Mouse (Mus musculus): ENCODE measurements around the gene Hmgb1. TPM values are rescaled to one million over a fixed set of nuclear protein-coding genes. Genes with fewer than 3 reads are reported as not detected.

Gene Hmgb1
- total RNA-seq, 2 experiments from 2014 or later: 233 to 278 TPM

GRCm38 (mm10) chr5:149109220-149109619 is 75.1 kb downstream of the Hmgb1 start:
- no peak for DNase-seq (ENCODE audit: low spot score in 2 of 2)

DNA sequence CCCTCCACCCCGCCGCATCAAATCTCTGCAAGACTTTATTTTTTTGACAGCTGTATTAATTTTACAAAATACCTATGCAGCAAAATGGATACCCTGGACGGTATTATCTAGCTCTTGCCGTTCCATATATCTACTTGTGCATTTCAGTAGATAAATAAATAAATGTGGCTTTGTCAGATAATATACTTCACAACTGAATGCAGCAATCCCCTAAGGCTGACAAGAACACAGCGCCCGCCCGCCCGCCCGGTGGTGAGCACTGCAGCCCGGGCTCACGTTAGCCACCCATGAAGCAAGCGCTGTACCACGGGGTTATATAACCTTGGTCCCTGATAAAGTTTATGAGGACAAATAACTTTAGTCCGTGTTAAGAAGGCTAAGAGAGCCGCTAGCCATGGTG is 76.1 kb downstream of the Hmgb1 start:
- no peak for DNase-seq (ENCODE audit: low spot score in 2 of 2)

DNA sequence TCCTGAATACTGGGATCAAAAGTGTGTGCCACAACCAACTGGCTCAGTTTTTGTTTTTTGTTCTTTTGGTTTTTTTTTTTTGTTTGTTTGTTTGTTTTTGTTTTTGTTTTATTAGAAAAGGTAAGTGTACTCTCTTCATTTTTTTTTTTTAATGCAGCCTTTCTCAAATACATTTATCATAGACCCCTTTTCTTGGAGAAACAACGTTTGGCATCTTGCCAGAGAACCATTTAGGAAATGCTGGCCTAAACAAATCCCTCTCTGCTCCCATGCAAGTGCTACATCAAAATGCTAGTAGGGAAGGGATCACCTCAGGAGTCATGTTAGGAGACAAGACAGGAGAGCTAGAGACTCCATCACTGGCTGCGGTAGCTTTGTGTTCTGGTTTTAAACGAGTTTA is 76.7 kb downstream of the Hmgb1 start:
- no peak for DNase-seq (ENCODE audit: low spot score in 2 of 2)

GRCm38 (mm10) chr5:149104096-149104725 is 80.1 kb downstream of the Hmgb1 start:
- DNase-seq (ENCODE audit: low spot score in 2 of 2): no peak

DNA sequence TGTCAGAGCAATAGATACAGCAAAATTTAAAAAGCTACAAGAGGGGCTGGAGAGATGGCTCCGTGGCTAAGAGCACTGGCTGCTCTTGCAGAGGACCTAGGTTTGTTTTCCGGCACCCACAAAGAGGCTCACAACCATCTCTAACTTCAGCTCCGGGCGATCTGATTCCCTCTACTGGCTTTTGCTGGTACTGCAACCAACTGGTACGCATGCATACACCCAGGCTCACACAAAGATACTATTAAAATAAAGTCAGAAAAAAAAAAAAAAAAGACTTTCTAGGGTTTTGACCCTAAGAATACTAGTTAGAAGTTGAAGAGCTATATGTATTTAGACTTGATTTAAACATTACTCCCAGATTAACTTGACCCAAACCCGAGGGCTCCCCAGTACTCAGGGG is 82.4 kb downstream of the Hmgb1 start:
- no peak for DNase-seq (ENCODE audit: low spot score in 2 of 2)

DNA sequence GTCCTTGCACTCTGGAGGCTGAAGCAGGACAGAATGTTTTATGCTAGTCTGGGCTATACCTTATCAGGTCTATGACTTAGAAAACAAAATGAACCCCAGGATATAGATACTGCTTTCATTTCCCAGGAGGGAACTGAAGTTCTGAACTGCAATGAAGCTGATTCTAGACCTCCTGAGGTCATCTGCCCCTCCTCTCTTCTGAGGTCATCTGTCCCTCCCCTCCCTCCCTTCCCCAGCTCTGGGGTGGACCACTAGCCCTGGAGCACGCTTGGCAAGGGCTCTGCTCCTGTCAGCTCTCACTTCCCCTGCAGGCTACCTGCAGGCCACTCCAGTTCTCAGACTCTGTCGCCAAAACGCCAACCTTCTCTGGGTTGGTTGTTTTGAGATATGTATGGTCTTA is 84.2 kb downstream of the Hmgb1 start:
- no peak for DNase-seq (ENCODE audit: low spot score in 2 of 2)

DNA sequence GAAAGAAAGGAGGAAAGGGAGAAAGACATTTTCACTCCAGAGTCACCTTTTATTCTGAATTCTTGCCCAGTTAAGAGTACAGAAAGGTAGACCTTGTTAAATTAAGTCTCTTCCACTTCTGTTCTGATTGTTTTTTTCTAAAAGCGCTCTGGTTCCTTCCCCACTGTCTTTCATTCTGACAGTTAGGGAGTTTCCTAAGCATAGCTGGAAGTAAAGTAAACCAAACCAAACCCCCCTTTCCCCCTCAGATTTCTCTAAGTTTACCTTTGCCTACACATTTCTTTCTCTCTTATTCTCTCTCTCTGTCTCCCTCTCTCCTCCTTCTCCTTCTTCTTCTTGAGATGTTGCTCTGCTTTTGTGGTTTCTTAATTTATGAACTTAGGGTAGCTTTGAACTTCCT is 85.3 kb downstream of the Hmgb1 start:
- no peak for DNase-seq (ENCODE audit: low spot score in 2 of 2)

DNA sequence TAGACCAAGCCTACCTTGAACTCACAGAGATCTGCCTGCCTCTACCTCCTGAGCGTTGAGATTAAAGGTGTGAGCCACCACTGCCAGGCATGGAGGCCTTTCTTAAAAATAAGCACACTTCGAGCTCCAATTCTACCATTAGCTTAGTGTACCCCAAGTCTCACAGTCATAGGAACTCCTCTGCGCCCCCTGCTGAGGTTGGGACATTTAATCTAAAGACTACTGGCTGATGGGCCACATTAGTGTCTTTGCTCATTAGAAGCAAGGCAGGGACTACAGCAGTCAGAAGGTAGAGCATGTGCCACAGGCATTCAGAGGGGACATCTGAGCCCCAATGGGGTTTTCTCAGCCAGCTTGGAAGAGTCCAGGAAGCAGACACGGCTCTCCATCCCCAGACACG is 86.4 kb downstream of the Hmgb1 start:
- no peak for DNase-seq (ENCODE audit: low spot score in 2 of 2)

DNA sequence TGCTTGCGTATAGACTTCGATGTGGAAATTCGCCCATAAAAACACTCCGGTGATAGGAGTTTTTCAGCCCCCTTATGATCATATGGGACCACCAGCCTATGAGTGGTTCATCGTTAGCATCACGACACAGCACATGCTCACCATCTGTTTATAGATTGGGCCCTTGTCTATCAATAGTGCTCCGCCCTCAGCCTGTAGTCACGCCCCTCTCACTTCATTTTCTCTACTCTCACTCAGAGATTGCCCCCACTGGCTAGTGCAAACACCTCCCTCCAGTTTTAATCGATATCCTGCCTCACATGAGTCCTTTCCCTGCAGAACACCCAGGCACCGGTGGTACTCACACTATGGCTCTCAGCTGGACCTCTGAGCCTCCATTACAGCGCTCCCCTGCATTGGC is 88.0 kb downstream of the Hmgb1 start:
- no peak for DNase-seq (ENCODE audit: low spot score in 2 of 2)

DNA sequence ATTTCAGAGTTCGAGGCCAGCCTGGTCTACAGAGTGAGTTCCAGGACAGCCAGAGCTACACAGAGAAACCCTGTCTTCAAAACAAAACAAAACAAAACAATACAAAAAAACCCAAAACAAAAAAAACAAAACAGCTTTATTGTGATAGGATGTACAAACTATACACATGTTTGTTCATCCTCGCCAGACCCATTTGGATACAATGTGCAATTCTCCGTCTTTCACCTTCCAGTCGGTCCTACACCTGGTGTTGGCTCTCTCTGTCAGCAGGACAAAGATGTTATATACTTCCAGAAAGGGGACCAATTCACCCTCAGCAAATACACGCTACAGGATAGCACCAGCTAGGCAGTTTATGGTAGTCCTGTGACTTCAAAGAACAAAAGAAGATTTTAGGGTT is 91.4 kb downstream of the Hmgb1 start:
- DNase-seq (ENCODE audit: low spot score in 2 of 2): no peak

- no peak for DNase-seq (ENCODE audit: low spot score in 2 of 2)
Observed at GRCm38 (mm10) chr5:149092526-149092925, 91.8 kb downstream of the Hmgb1 start.

GRCm38 (mm10) chr5:149091256-149091655 is 93.0 kb downstream of the Hmgb1 start:
- DNase-seq (ENCODE audit: low spot score in 2 of 2): no peak

GRCm38 (mm10) chr5:149089860-149090259 is 94.4 kb downstream of the Hmgb1 start:
- no peak for DNase-seq (ENCODE audit: low spot score in 2 of 2)

GRCm38 (mm10) chr5:149089456-149089855 is 94.8 kb downstream of the Hmgb1 start:
- no peak for DNase-seq (ENCODE audit: low spot score in 2 of 2)

DNA sequence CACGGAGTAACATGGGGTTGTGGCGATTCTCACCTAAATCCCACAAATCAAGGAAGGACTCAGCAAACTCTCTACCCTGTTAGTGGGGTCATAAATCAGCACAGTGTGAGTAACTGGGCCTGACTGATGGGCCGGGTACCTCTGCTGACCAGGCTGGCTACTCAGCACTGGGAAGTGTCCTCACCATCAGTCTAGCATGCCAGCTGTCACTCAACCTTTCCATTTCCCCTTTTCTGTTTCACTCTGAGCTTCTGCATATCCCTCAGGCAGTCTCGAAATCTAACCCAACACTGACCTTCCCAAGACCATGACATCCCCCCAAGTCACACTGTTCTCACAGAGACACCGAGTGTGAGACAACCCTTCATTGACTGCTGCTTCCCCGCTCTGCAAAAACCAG is 95.4 kb downstream of the Hmgb1 start:
- no peak for DNase-seq (ENCODE audit: low spot score in 2 of 2)

DNA sequence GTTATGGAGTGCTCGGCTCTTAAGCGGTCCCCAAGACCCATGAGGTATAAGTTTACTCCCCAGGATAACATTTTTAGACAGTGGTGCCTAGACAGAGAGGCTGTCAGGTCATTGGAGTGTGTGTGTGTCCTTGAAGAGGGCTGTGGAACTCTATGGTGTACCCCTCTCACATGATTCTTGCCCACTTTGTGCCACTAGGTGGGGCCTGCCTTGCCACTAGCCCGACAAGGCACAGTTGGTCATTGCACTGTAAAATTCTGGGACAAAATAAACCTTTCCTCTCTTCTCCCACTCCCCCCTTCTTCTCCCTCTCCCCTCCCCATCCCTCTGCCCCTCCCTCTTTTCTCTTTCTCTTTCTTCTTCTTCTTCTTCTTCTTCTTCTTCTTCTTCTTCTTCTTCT is 96.1 kb downstream of the Hmgb1 start:
- no peak for DNase-seq (ENCODE audit: low spot score in 2 of 2)

- DNase-seq (ENCODE audit: low spot score in 2 of 2): no peak
Observed at GRCm38 (mm10) chr5:149086382-149087244, 97.7 kb downstream of the Hmgb1 start.

- DNase-seq (ENCODE audit: low spot score in 2 of 2): no peak
Observed at GRCm38 (mm10) chr5:149080466-149080865, 103.8 kb downstream of the Hmgb1 start.

DNA sequence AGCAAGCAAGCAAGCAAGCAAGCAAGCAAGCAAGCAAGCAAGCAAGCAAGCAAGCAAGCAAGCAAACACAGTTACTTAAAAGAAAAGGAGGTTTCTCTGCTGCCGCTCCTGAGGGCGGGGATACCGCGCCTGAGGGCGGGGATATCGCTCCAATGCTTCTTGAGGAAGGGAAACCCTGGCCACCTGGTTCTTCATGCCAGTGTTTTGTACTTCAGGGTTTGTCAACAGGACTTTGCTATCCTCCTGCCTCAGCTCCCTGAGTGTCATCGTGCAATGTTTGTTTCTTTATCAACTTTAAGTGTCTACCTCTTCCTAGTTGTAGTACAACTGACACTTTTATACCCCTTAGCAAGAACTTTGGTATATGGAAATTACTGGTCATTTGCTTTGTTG is 104.5 kb downstream of the Hmgb1 start:
- DNase-seq (ENCODE audit: low spot score in 2 of 2): no peak

DNA sequence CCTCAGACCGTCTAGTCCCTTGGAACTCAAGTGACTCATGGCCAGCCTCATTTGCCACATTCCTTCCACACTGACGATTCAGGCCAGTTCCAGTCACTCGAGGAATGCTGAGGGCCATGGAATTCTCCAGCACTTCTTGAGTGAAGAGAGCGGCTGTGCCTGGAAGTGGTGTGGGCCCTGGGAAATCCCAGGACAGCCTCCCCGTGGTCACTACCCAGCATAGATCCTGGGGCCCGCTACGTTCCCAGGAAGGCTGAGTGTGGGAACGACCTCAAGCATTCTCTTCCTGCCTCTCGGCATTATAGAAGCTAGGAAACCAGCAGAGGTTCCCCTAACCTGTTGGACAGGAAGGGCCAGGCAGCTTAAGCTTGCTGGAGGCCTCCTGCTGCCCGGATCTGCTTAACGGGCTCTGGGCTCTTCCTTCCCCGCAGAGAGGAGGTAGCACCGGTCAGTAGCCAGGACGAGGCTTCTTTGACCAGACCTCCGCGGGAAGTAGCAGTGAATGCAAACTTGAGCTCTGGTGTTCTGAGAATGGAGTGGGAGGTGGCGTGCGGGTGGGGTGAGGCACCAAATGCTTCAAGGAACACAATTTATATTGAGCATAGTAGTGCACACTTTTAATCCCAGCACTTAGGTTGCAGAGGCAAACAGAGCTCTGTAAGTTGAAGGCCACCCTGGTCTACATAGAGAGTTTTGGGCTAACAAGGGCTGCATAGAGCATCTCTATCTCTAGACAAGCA is 105.1 kb downstream of the Hmgb1 start:
- peak in 1 of 2 experiments; percentile 20 for DNase-seq (ENCODE audit: low spot score in 2 of 2)

- DNase-seq (ENCODE audit: low spot score in 2 of 2): no peak
Observed at GRCm38 (mm10) chr5:149077136-149077535, 107.2 kb downstream of the Hmgb1 start.

DNA sequence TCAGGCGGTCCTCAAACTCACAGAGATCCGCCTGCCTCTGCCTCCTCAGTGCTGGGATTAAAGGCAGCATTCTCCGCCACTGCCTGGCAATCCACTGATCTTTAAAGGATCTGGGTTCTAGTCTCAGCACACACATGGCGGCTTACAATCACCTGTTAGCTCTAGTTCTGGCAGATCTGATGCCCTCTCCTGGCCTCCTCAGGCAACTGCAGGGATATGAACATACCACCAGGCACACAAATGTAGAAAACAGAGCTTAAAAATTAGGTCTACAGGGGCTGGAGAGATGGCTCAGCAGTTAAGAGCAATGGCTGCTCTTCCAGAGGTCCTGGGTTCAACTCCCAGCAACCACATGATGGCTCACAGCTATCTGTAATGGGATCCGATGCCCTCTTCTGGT is 112.7 kb downstream of the Hmgb1 start:
- DNase-seq (ENCODE audit: low spot score in 2 of 2): no peak

Data from gastrocnemius, postnatal 4 days (tissue).